Mouse (Mus musculus): Measurements from ENCODE around the gene Shisa4. TPM values are rescaled to one million over a fixed set of nuclear protein-coding genes. Genes with fewer than 3 reads are reported as not detected.

The Shisa4 gene
- polyA plus RNA-seq, 1 experiment from 2014 or later: 2.9 TPM

- Histone ChIP-seq H3K36me3 (no peaks in the 10 kb centered on the region), H3K4me3 (replicated peaks) (no peak overlapping the region), H3K27ac (no peak overlapping the region), H3K9ac (no peak overlapping the region), H3K4me2 (no peak overlapping the region), H3K9me3 (replicated peaks) (no peaks in the 10 kb centered on the region), H3K27me3 (peaks cover 21% of the 10 kb centered on the region; the same call in 1 of the 2 replicates), H3K4me1 (replicated peaks) (peaks cover 7% of the 10 kb centered on the region; the same call in 1 of the 2 replicates)
- DNase-seq (no peak), ATAC-seq (ENCODE audit: low read depth) (no peak)
Observed at GRCm38 (mm10) chr1:135366380-135366779, 8.7 kb downstream of the Shisa4 start.

DNA sequence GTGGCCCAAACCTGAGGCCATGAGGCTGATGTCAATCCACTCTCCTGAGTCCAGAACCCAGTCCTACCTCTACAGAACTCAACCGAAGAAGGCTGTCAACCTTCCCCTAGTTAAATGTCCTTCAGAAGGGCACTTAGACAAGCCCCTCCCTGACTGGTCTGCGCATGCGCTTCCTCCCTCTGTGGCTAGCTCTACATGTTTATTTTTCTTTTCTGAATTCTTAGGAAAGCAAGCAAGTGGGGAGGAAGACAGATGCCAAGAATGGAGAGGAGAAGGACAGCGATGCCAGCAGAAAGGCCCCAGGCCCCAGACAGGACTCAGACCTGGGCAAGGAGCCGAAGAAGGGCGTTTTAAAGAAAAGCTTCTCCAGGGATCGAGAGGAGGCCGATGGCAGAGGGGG lies 11.6 kb downstream of the Shisa4 start:
- WGBS (ENCODE audit: insufficient replicate concordance): 69% methylated on average over 8 of the region's 8 CpGs

DNA sequence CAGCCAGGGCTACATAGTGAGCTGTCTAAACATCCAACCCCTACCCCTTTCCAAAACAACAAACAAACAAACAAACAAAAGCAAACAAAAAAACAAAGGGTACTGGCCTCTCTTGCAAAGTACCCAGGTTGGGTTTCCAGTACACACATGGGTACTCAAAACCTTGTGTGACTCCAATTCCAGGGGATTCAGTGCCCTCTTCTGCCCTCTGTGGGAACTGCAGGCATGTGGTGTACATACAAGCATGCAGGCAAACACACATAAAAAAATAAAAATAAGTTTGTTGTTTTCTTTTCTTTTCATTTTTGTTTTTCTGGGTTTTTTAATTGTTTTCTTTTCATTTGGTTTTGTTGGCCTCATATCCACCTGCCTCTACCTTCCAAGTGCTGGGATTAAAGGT lies 12.9 kb downstream of the Shisa4 start:
- H3K9ac ChIP-seq: no peak overlapping the region
- 0 out of 2 replicates have a peak, but pooled peaks cover 7% of the 10 kb centered on the region for H3K27me3 ChIP-seq
- H3K36me3 ChIP-seq: no peaks in the 10 kb centered on the region
- H3K4me1 ChIP-seq (replicated peaks): no peaks in the 10 kb centered on the region
- H3K4me2 ChIP-seq: no peak overlapping the region
- H3K9me3 ChIP-seq (replicated peaks): no peaks in the 10 kb centered on the region
- DNase-seq: no peak
- no peak overlapping the region for H3K4me3 ChIP-seq (replicated peaks)
- H3K27ac ChIP-seq: no peak overlapping the region
- no peak for ATAC-seq (ENCODE audit: low read depth)

More for the DNA sequence above, 11.6 kb downstream of the Shisa4 start:
- ATAC-seq (ENCODE audit: low read depth) (no peak), DNase-seq (no peak)
- no peak overlapping the region for H3K9ac ChIP-seq
- peaks cover 2% of the 10 kb centered on the region; the same call in 1 of the 2 replicates for H3K4me1 ChIP-seq (replicated peaks)
- 0 out of 2 replicates have a peak, but pooled peaks cover 8% of the 10 kb centered on the region for H3K27me3 ChIP-seq
- no peaks in the 10 kb centered on the region for H3K9me3 ChIP-seq (replicated peaks)
- H3K4me2 ChIP-seq: no peak overlapping the region
- no peak overlapping the region for H3K4me3 ChIP-seq (replicated peaks)
- H3K36me3 ChIP-seq: no peaks in the 10 kb centered on the region
- no peak overlapping the region for H3K27ac ChIP-seq

DNA sequence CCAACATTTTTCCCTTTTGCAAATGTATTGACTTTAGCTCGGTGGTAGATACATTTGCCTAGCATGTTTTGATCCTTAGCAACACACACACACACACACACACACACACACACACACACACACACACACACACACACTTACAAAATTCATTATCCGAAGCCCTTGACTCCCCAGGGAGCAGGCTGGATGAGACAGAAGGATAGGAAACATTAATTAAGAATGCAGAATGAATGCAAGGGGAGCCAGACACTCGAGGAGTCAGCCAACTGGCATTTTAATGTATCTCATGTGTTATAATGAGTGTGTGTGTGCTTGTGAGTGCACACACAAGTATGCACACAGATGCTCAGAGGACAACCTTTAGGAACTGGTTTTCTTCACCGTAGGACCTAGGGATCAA lies 13.5 kb downstream of the Shisa4 start:
- H3K9ac ChIP-seq: no peak overlapping the region
- H3K4me3 ChIP-seq (replicated peaks): no peak overlapping the region
- DNase-seq (no peak), ATAC-seq (ENCODE audit: low read depth) (no peak)
- H3K4me2 ChIP-seq: no peak overlapping the region
- no peaks in the 10 kb centered on the region for H3K4me1 ChIP-seq (replicated peaks)
- 0 out of 2 replicates have a peak, but pooled peaks cover 5% of the 10 kb centered on the region for H3K27me3 ChIP-seq
- no peaks in the 10 kb centered on the region for H3K36me3 ChIP-seq
- no peak overlapping the region for H3K27ac ChIP-seq
- WGBS (ENCODE audit: insufficient replicate concordance): 57% methylated on average over 4 of the region's 4 CpGs
- H3K9me3 ChIP-seq (replicated peaks): no peaks in the 10 kb centered on the region

GRCm38 (mm10) chr1:135359071-135359470 lies 16.0 kb downstream of the Shisa4 start:
- no peak for ATAC-seq (ENCODE audit: low read depth)
- Histone ChIP-seq H3K9me3 (replicated peaks) (no peaks in the 10 kb centered on the region), H3K9ac (no peak overlapping the region), H3K4me2 (no peak overlapping the region), H3K36me3 (no peaks in the 10 kb centered on the region), H3K27ac (no peak overlapping the region), H3K27me3 (no peaks in the 10 kb centered on the region), H3K4me3 (replicated peaks) (no peak overlapping the region), H3K4me1 (replicated peaks) (no peaks in the 10 kb centered on the region)
- no peak for DNase-seq
- WGBS (ENCODE audit: insufficient replicate concordance): 29% methylated on average over 2 of the region's 2 CpGs

GRCm38 (mm10) chr1:135351953-135352352 lies 23.1 kb downstream of the Shisa4 start:
- H3K36me3 ChIP-seq: no peaks in the 10 kb centered on the region
- no peaks in the 10 kb centered on the region for H3K27me3 ChIP-seq
- H3K4me3 ChIP-seq (replicated peaks): no peak overlapping the region
- no peaks in the 10 kb centered on the region for H3K4me1 ChIP-seq (replicated peaks)
- WGBS (ENCODE audit: insufficient replicate concordance): 52% methylated on average over 3 of the region's 3 CpGs
- ATAC-seq (ENCODE audit: low read depth): no peak
- no peaks in the 10 kb centered on the region for H3K9me3 ChIP-seq (replicated peaks)
- H3K9ac ChIP-seq: no peak overlapping the region
- DNase-seq: no peak
- H3K4me2 ChIP-seq: no peak overlapping the region
- no peak overlapping the region for H3K27ac ChIP-seq

DNA sequence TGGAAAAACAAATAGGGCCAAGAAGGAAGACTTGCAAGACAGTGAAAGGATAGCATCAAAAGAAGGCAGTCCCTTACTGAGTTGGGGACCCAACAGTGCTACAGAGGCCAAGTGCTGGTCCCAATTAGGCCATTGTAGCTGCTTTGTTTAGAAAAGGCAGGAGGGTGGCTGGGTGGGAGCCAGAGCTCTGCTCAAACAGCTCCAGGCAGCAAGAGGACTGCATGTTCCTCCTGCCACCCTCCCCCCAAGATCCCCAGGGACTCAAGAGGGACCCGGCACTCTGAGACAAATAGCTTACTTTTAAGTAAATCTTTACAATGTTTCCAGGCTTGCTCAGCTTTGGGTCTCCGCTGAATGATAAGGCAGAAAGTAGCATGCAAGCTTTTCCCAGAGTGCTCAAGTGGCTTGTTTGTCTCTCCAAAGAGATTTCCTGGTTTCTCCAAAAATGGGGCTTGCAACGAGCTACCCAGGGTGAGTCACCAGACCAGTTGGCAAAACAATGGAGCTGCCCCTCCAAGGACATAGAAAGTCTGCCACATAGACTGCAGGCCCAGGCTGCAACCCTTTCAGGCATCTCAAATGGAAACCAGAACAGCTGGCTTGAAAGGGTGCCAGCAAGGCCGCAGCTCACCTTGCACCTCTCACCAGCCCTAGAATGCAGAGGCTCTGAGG lies 27.4 kb downstream of the Shisa4 start:
- Histone ChIP-seq H3K4me1 (replicated peaks) (no peaks in the 10 kb centered on the region), H3K4me3 (replicated peaks) (no peak overlapping the region), H3K9me3 (replicated peaks) (no peaks in the 10 kb centered on the region), H3K4me2 (no peak overlapping the region), H3K27me3 (no peaks in the 10 kb centered on the region), H3K27ac (no peak overlapping the region), H3K36me3 (no peaks in the 10 kb centered on the region), H3K9ac (no peak overlapping the region)
- no peak for ATAC-seq (ENCODE audit: low read depth)
- DNase-seq: no peak
- WGBS (ENCODE audit: insufficient replicate concordance): 54% methylated on average over 4 of the region's 4 CpGs

DNA sequence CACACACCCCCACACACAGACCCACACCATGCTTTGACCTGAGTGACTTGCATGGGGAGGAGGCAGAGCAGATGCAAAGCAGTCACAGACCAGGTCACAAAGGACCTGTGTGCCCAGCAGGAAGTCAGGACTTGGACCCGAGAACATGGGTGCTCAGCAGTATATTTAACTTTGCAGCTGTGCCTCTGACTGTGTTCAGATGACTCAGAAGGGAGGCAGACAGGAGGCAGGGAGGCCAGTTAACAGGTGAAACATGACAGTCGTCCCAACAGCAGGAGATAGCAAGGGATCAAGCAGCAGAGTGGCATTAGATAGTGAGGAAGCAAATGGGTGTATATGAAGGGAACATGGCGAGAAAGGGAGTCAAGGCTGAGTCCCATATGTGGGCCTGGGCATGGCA lies 28.1 kb downstream of the Shisa4 start:
- no peaks in the 10 kb centered on the region for H3K36me3 ChIP-seq
- H3K4me1 ChIP-seq (replicated peaks): no peaks in the 10 kb centered on the region
- DNase-seq: no peak
- no peak overlapping the region for H3K4me2 ChIP-seq
- 35% methylated on average over 3 of the region's 3 CpGs for WGBS (ENCODE audit: insufficient replicate concordance)
- no peaks in the 10 kb centered on the region for H3K9me3 ChIP-seq (replicated peaks)
- H3K9ac ChIP-seq: no peak overlapping the region
- ATAC-seq (ENCODE audit: low read depth): no peak
- H3K27me3 ChIP-seq: no peaks in the 10 kb centered on the region
- H3K4me3 ChIP-seq (replicated peaks): no peak overlapping the region
- H3K27ac ChIP-seq: no peak overlapping the region

GRCm38 (mm10) chr1:135344026-135344425 lies 31.0 kb downstream of the Shisa4 start:
- H3K36me3 ChIP-seq: no peaks in the 10 kb centered on the region
- ATAC-seq (ENCODE audit: low read depth): no peak
- H3K4me2 ChIP-seq: no peak overlapping the region
- 32% methylated on average over 4 of the region's 4 CpGs for WGBS (ENCODE audit: insufficient replicate concordance)
- H3K9ac ChIP-seq: no peak overlapping the region
- no peaks in the 10 kb centered on the region for H3K27me3 ChIP-seq
- H3K27ac ChIP-seq: no peak overlapping the region
- no peak for DNase-seq
- H3K4me3 ChIP-seq (replicated peaks): no peak overlapping the region
- H3K9me3 ChIP-seq (replicated peaks): no peaks in the 10 kb centered on the region
- no peaks in the 10 kb centered on the region for H3K4me1 ChIP-seq (replicated peaks)

DNA sequence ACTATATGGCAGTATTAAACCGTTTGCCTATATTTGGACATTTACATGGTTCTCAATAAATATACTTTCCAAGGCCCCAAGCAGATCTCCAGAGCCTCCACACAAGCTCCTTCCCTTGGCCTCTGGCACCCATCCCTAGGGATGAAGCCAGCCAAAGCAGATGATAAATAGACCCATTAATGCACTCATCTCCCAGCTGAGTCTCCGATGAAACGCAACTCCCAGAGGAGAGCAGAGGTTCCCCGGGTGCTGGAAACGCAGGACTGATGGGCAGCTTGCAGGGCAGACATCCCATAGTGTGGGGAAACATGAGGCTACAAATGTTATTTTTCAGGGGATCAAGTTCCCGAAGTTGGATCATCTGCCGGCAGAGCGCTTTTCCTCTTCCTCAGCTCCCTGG lies 33.1 kb downstream of the Shisa4 start:
- H3K36me3 ChIP-seq: no peaks in the 10 kb centered on the region
- ATAC-seq (ENCODE audit: low read depth): no peak
- H3K4me2 ChIP-seq: no peak overlapping the region
- H3K4me1 ChIP-seq (replicated peaks): no peaks in the 10 kb centered on the region
- H3K9me3 ChIP-seq (replicated peaks): no peaks in the 10 kb centered on the region
- H3K4me3 ChIP-seq (replicated peaks): no peak overlapping the region
- WGBS (ENCODE audit: insufficient replicate concordance): 77% methylated on average over 8 of the region's 8 CpGs
- no peak for DNase-seq
- H3K27ac ChIP-seq: no peak overlapping the region
- no peaks in the 10 kb centered on the region for H3K27me3 ChIP-seq
- H3K9ac ChIP-seq: no peak overlapping the region

GRCm38 (mm10) chr1:135330578-135330977 lies 44.5 kb downstream of the Shisa4 start:
- Histone ChIP-seq H3K9me3 (replicated peaks) (no peaks in the 10 kb centered on the region), H3K27ac (no peak overlapping the region), H3K4me2 (no peak overlapping the region), H3K36me3 (no peaks in the 10 kb centered on the region), H3K9ac (no peak overlapping the region), H3K4me3 (replicated peaks) (no peak overlapping the region), H3K27me3 (peaks cover 12% of the 10 kb centered on the region; the same call in 1 of the 2 replicates), H3K4me1 (replicated peaks) (no peaks in the 10 kb centered on the region)
- no peak for ATAC-seq (ENCODE audit: low read depth)
- 61% methylated on average over 6 of the region's 6 CpGs for WGBS (ENCODE audit: insufficient replicate concordance)
- DNase-seq: no peak

- no peaks in the 10 kb centered on the region for H3K4me1 ChIP-seq (replicated peaks)
- no peaks in the 10 kb centered on the region for H3K36me3 ChIP-seq
- no peak overlapping the region for H3K4me2 ChIP-seq
- peaks cover 27% of the 10 kb centered on the region for H3K27me3 ChIP-seq
- 60% methylated on average over 5 of the region's 5 CpGs for WGBS (ENCODE audit: insufficient replicate concordance)
- no peak overlapping the region for H3K9ac ChIP-seq
- H3K4me3 ChIP-seq (replicated peaks): no peak overlapping the region
- H3K27ac ChIP-seq: no peak overlapping the region
- no peak for ATAC-seq (ENCODE audit: low read depth)
- H3K9me3 ChIP-seq (replicated peaks): no peaks in the 10 kb centered on the region
- DNase-seq: no peak
Observed at GRCm38 (mm10) chr1:135328368-135328767, 46.7 kb downstream of the Shisa4 start.

Data from liver, embryonic 13.5 days (tissue).